Mouse (Mus musculus) left cerebral cortex, adult 9 months (tissue): ENCODE results near the gene Amt.
"Not testable (repeated sequence)": the region's sequence is repeated elsewhere in the genome, so short reads cannot be mapped to it uniquely, and the experiment has no call there.

Experiments used
- DNase-seq, 2 experiments: peaks; one replicate each; pipeline ENCODE4 v3.0.0; 2022; ENCODE audit warnings: low spot score in 2 of 2

The Amt gene

GRCm38 (mm10) chr9:108280071-108280828 is 16.4 kb upstream of the Amt start:
- no peak for DNase-seq

DNA sequence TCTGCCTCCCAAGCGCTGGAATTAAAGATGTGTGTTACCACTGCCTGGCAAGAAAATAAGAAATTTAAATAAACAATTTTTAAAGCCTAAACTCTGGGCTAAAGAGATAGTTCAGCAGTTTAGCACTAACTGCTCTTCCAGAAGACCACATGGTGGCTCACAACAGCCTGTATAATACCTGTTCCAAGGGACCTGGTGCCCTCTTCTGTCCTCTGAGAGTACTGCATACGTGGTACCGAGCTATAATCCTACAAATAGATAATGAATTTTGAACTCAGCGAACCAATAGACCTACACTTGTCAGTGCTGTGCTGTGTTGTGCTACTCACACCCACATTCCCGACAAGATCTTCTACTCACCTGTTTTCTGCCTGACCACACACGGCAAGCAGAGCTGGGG is 12.2 kb upstream of the Amt start:
- DNase-seq = peak in 1 of 2 experiments; percentile 76

- not testable (repeated sequence) for DNase-seq
Observed at GRCm38 (mm10) chr9:108287526-108288238, 9.0 kb upstream of the Amt start.

DNA sequence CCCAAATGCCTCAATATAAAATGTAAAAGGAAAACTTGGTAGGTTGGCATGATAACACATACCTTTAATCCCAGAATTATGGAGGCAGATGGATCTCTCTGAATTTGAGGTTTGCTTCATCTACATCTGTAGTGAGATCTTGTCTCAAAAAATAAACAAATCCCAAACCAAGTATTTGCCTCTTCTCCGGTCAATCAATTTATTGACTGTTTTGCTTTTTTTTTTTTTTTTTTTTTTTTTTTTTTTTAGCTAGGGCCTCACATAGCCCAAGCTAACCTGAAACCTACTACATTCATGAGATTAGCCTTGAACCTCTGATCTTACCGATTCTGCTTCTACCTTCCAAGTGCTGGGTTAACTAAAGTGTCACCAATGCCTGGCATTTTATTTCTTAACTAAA is 7.3 kb upstream of the Amt start:
- no peak for DNase-seq

DNA sequence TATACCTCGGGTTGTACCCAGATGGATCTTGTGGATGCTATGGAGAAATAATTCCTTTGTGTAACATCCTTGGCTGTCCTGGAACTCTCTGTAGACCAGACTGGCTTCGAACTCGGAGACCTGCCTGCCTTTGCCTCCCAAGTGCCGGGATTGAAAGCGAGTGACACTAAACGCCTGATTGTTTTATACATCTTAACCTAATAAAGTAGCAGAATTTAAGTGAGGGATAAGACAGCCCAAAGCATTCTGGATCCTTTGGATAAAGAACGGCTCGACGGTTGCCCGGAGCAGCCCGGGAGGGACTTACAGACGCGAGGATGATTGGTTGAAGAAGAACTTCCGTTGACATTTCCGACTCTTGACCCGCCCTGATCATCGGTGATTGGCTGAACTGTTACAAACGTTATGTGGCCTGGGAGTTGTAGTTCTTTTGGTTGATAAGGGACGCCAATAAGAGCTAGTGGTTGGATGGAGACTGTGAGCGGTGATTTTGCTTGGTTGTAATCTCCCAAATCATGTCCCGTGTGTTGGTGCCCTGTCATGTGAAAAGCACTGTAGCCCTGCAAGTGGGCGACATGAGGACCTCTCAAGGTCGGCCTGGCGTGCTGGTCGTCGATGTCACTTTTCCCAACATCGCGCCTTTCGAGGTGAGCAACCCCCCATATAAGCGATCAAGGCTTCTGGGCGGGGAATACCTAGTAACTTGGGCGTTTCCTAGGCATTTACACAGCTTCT is 6.5 kb upstream of the Amt start, which contains the start of gene Nicn1:
Gene Nicn1 (plus strand): TSS at position 414 of the 735 bp plus-strand sequence.
- peak; percentile 94 to 98 for DNase-seq

- no peak for DNase-seq
Observed at GRCm38 (mm10) chr9:108290773-108291172, 5.9 kb upstream of the Amt start.

GRCm38 (mm10) chr9:108301853-108302252 is 5.2 kb downstream of the Amt start:
- no peak for DNase-seq

- DNase-seq = no peak
Observed at GRCm38 (mm10) chr9:108304716-108305115, 8.1 kb downstream of the Amt start.

GRCm38 (mm10) chr9:108305170-108305569 is 8.5 kb downstream of the Amt start:
- no peak for DNase-seq

- peak; percentile 100 for DNase-seq
Observed at GRCm38 (mm10) chr9:108305629-108306520, 9.2 kb downstream of the Amt start, which contains the start of the genes Rhoa and Tcta. Rhoa (plus strand) TSS chr9:108306129. Tcta (minus strand) TSS chr9:108306160.

- DNase-seq = no peak
Observed at GRCm38 (mm10) chr9:108306571-108306980, 9.9 kb downstream of the Amt start.

DNA sequence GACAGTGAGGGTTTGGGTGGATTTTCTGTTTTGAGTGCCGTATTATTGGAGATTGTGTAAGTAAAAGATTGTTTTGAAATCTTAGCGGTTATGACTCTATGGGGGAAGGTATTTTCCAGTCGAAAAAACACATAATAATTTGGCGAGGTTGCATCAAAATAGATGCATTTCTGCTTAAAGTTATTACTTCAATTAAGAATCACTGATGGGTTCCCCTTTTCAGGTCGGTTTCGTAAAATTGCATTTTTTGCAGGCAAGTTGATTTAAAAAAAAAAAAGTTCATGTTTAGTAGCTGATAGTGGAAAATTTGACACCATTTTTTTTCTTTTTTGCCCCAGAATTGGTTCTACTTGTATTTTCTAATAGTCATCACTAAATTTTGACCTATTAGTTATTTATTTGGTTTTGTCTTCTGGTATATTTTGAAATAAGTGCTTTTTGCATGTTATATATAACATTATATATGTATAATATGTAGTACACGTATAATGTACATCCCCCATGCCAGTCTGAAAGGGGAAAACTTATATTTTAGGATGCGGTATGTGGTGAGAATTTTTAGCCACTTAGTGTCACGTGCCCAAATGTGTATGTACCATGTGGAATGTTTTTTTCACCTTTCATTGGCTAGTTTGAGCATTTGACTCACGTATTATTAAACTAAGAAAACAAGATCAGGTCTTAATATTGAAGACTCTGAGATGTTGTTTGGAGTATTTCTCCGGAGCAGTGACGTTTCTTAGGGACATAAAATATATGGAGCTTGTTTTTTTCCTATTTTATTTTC is 10.6 kb downstream of the Amt start:
- no peak for DNase-seq

DNA sequence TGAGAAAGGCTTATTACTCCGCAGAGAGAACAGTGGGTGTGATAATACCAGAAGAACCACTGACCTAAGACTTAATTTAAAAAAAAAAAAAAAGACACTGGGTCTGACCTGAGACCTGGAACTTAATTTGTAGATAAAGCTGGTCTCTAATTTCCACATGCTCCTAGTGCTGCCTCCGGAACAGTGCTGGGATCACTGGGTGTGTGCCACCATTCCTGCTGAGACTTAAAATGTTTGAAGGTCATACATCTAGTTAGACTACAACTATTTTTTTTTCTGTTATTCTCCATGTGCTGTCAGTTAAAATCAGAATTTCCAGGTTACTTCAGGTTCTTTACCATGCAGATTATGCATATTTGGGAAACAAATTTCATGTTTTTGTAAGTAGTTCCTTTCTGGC is 11.5 kb downstream of the Amt start:
- no peak for DNase-seq

GRCm38 (mm10) chr9:108317572-108317971 is 20.9 kb downstream of the Amt start:
- no peak for DNase-seq

DNA sequence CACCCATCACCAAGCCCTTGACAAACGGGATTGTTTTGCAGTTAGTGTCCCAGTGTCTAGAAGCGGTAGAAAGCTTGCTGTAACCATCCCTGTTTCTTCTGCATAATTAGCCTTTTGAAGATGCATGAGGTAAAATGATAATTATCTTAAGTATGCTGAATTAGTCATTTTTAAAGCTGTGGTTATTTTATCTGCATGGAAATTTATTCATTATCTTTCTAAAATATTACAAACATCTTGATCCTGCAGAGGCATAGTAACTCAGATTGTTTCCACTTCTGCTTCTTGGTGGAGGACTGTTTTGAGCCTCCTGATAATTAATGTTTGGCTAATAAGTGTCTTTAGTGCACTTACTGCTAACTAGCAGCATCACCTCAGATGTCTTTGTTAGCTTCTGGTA is 21.8 kb downstream of the Amt start:
- DNase-seq = no peak

DNA sequence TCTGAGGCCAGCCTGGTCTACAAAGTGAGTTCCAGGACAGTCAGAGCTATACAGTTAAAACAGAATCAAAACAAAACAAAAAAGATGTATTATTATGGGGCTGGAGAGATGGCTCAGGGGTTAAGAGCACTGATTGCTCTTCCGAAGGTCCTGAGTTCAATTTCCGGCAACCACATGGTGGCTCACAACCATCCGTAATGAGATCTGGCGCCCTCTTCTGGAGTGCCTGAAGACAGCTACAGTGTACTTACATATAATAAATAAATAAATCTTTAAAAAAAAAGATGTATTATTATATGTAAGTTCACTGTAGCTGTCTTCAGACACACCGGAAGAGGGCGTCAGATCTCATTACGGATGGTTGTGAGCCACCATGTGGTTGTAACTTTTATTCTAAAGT is 25.4 kb downstream of the Amt start:
- not testable (repeated sequence) for DNase-seq

GRCm38 (mm10) chr9:108324784-108325183 is 28.1 kb downstream of the Amt start:
- no peak for DNase-seq

GRCm38 (mm10) chr9:108325811-108326210 is 29.2 kb downstream of the Amt start:
- DNase-seq = no peak

DNA sequence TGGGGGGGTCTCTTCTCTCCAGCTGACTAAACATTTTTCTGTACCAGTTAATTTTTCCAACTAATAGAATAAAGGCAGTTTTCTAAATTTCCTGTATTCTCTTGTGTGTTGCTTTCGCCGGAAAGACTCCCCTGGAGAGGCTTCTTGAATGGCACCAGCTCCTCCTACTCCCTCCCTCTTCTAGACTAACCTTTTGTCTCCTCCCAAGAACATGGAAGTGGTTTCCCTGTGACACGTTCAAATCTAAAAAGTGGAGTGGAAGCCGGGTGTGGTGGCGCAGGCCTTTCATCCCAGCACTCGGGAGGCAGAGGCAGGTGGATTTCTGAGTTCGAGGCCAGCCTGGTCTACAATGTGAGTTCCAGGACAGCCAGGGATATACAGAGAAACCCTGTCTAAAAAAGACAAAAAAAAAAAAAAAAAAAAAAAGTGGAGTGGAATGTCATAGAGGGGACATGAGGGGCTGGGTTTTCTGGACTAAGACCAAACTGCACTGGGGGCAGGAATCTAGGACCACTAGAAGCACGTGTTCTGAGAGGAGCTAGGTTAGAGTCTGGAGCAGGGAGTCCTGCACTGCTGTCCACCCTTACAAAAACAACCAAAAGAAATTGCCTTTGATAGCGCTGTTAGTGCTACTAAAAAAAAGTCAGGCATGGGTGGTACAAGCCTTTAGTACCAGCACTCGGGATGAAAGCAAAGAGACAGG is 41.3 kb downstream of the Amt start:
- DNase-seq = no peak

- no peak for DNase-seq
Observed at GRCm38 (mm10) chr9:108338551-108338885, 41.9 kb downstream of the Amt start.
